Mouse (Mus musculus) right cerebral cortex, postnatal 36 days (tissue): Measurements from ENCODE around the gene Catsperg2.
"Not testable (repeated sequence)": the region's sequence is repeated elsewhere in the genome, so short reads cannot be mapped to it uniquely, and the experiment has no call there.

Experiments
- DNase-seq, 2 experiments: peaks; one replicate each; pipeline ENCODE4 v3.0.0; 2022; ENCODE audit warnings: low spot score in 2 of 2, mixed read lengths in 1 of 2

The Catsperg2 gene

DNA sequence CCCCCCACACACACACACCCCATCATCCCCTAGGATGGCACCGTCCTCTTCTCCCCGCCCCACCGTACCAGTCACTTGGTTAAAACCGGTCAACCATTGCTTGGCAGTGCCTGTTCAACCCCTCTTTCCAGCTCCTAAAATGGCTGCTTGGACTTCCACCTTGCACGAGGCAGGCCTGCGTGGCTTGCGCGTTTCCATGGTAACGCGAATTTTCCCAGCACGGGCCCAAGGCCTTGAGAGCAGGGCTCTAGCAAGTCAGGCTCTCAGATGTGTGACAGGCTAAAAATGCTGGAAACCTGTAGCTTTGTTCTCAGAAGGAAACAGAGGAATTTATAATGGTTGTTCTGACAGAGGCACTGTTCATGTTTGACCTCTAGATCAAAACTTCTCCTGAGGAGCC lies at the start of gene Catsperg2:
Gene Catsperg2 (minus strand): TSS at position 173 of the 400 bp plus-strand sequence.
- not testable (repeated sequence) for DNase-seq

DNA sequence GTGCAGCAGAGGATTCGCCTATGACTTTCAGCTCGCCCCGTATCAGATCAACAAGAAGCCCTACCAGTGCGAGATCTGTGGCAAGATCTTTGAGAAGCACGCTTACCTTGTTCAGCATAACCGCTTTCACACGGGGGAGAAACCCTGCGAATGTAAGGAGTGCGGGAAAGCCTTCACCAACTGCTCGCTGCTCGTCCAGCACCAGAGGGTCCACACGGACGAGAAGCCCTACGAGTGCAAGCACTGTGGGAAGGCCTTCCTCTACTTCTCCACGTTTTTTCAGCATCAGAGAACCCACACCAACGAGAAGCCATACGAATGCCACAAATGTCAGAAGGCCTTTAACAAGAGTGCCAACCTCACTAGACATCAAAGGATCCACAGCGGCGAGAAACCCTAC lies 49.7 kb upstream of the Catsperg2 start:
- no peak for DNase-seq

DNA sequence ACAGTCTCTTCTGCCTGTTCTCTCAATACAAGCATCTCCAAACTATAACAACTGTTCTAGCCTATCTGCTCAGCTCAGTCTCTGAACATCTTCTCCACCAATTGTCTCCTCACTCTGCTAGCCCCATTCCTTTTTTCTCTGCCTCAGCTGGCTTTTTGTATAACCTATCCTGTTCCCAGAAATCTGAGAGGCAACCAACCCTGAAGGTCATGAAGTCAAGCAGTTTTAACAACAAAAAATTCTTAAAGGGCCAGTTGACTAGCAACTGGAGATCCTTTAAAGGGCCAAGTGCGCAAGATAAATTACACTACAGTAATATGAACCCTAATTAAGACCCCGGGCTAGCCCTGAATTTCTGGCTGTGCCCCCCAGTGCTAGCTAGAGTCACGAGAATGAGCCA lies 47.5 kb upstream of the Catsperg2 start:
- DNase-seq, result no peak

DNA sequence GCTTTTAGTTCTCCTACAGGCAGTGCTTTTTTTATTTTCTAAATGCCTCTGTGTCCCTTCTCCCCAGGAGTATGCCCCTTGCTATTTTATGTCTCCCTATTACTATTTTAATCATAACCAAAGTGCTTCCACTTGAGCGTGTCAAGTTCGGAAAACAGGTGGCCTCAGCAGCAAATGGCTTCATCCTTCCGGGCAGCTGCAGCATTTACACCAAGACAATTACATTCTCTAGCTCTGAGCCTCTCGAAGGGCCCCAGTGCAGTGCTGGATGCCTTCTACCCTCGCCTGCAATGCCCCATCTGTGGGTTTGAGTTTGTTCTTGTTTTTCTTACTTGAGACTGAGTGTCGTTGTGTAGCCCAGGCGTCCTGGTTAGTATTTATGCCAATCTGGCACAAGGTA lies 46.7 kb upstream of the Catsperg2 start:
- DNase-seq, result no peak

DNA sequence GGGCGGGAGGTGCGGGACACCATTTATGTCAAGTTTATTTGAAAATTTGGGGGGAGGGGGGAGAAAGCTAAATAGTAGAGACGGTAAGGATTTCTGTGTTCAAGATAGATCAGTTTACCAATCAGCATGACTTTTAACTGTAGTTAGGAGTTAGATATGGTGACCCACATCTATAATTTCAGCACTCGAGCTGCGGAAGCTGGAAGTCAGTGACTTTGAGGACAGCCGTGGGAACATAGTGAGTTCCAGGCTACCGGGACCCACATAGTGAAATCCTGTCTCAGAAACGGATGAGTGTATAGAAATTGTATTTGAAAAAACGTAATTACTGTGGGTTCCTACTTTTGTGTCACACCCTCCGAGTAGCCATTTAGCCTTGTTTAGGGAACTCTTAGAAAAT lies 42.1 kb upstream of the Catsperg2 start:
- DNase-seq, result no peak

DNA sequence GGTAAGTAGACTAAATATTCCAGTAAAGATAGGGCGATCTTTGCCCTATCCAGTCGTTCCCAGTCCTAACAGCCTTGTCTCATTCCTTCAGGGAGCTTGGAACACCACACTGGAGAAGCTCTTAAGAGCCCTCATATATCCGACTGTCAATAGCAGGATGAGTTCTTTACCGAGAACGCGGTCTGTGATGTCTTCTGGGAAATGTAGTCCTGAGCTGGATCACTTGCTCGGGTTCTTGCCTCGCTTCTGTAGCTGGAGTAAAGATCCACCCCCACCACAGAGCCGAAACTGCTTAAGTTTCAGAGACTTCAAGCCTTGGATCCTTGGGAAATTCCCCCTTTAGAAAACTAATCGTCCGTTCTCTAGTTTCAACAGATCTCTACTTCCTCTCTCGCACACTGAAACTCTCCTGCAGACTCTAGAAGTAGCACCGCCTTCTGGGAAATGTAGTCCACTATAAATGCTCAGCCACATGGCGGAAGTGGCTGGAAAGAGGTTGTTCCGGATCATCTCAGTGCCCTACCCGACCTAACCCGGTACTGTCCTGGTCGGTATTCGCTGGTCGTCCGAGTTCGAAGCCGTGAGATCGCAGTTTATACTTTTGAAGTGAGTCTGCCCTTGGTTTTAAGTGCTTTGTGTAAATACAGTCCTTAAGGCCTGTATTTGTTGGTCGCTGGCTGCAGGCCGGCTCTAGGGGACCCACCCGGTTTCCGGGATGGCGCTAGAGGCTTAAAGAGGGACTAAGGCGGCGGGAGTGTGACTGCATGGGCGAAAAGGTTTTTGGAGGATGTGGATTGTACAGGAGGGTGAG lies 41.5 kb upstream of the Catsperg2 start, which contains the start of gene Zfp84:
Gene Zfp84 (plus strand): TSS at position 463 of the 811 bp plus-strand sequence.
- peak; percentile 85 to 93 for DNase-seq

DNA sequence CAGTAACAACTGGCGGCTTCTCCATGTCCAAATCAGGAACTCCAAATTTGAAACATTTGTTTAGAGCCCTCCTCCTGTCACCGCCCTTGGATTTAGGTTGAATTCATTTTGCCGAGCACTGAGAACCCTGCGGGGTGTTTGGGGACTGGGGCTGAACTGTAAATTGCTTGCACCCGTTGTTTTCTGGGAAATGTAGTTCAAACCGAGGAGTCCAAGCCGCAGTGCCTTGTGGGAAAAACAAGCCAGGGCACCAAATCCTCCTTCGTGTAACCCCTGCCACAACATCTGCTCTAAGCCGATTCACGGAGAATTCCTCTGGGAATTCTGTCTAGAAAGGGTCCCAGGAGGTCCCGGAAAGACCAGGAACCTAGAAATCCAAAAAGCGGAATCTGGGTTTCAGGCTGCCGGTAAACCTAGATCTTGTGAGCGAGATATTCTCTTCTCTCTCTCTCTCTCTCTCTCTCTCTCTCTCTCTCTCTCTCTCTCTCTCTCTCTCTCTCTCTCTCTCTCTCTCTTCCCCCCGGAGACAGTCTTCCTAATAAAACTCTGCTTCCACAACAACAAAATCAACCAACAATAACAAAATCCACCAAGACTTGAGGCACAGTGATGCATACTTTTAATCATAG lies 40.3 kb upstream of the Catsperg2 start:
- peak; percentile 77 to 83 for DNase-seq

DNA sequence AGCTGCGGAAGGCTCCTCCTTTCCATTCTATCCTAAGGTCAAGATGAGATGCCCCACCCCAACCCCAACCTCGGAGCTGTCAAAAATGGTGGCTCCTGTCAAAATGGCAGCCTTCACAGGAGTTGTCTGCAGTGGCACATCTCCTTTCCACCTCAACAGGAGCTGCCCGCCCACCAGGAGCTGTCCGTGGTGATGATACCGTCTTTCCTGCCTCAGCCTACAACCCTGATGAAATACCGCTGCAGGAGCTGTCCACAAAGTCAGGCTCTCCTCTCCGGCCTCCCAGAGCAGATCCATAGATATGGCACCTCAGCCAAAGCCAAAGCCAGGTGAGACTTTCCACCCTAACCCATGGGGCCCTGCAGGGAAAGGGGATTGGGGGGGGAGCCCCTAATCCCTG lies 37.9 kb upstream of the Catsperg2 start:
- DNase-seq, result no peak

DNA sequence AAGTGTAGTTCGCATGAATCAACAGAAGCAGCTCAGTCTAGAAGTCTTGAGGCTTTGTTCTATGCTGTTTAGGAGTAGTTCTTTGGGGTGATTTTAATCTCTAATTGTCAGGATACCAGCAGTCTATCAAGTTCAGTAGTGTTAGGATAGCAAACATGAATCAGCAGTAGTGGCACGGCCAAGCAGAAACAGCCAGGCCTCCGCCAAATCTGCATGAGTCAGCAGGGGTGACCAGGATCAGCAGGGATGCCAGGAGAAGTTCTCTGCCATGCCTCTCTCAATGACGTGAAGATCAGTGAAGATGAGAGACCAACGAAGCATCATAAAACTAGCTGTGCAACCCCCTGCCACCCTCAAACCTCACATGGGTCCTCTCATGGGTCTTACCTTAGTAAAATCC lies 33.6 kb upstream of the Catsperg2 start:
- DNase-seq, result no peak

DNA sequence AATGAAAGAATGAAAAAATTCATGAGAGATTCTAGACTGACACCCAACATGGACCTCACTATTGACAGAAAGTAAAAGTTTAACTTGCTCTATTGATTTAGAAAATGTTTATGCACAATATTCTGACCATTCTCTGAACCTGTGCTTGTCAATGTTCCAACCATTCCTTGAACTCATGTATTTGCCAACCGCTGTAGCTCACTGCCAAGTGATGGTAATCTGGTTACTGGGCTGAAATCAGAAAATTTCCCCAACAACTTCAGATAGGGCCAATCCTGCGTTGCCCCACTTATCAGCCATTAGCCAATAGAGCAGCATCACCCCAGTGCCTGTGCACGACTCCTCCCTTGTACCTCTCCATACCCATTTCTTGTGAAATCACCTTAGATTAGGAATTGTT lies 15.4 kb upstream of the Catsperg2 start:
- no peak for DNase-seq

DNA sequence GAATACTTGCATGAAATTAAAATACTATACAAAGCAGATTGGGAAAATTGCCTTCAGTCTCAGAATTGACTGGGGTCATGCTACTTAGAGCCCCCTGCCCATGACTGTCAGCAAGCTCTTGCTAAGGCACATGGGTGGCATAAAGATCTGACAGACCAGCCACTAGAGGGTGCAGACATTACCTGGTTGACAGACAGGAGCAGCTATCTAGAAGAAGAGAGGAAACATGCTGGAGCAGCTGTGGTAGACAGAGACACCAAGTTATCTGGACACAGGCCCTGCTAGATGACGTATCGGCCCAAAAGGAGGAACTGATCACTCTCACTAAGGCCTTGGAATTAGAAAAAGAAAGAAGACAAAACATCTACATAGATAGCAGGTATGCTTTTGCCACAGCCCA lies 1.2 kb upstream of the Catsperg2 start:
- no peak for DNase-seq

DNA sequence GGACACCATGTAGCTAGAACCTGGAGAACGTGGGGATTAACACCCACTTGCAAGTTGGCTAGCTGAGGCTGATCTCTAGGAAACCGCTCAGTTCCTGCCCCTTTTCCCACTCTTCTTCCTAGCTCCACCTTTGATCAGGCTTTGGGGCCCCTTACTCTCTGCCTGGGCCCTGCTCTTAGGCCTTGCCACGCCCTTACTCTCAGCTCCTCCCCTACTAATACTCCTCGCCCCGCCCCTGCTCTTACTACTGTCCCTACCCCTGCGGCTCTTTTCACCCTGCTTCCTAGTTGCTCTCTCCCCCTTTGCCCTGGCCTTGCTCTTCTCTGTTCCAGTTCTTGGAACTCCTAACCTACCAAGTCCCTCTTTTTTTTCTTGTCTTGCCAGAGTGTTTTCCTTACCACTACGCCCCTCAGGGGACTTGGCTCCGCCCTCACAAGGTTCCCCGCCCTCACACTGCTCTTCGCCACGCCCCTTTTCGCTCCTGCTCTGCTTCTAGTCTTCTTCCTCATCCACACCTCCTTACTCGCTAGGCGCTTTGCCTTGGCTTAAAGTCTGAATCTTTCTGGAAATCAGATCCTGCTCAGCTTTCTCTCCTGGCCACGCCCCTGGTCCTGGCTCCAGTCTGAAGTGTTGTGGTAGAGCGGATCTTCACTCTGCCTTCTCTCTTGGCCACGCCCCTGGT lies 1.2 kb downstream of the Catsperg2 start:
- not testable (repeated sequence) for DNase-seq

DNA sequence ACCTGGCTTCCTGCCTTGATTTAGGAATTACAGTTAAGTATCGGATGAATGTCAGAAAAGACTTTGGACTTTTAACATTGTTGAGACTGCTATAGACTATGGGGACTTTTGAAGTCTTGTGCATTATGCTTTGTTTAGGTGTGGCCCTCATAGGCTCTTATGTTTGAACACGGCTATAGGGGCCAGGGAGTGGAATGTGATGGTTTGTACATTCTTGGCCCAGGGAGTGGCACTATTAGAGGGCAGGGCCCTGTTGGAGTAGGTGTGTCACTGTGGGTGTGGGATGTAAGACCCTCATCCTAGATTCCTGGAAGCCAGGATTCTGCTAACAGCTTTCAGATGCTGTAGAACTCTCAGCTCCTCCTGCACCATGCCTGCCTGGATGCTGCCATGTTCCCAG lies 17.9 kb downstream of the Catsperg2 start:
- not testable (repeated sequence) for DNase-seq

DNA sequence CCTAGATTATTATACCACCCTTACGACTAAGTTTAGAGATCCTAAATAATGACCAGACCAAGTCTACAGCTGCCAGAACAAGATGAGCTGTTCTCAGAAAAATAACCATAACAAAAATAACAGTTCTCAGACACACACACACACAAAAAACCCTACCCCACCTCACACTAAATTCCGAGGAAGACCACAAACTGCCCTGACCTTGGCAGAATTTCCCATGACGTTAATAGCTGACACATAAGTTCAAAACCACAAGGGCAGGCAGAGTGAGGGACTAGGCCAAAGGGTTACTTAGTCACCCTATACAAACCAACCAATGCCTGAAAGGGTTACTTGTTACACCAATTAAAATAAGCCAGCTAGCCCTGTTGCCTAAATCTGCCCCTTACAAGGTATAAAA lies 31.6 kb downstream of the Catsperg2 start:
- not testable (repeated sequence) for DNase-seq

DNA sequence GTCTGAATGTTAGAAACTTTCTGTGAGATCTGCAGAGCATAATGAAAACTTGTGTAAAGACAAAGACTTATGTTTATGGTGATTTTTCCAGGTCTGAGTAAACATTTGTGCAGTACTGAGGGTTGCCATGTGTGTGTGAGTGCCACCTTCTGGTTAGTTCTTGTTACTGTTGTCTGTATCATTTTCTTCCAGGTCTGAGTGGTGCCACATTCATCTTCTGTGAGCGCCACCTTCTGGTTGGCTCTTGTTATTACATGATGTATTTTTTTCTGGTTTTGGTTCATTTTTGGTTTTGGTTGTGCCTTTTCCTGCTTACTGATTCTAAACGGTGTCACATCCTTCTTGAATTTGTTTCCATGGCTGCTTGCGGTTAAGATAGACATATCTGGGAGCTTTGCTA lies 45.0 kb downstream of the Catsperg2 start:
- no peak for DNase-seq
